Mouse (Mus musculus): Measurements from ENCODE around the gene Tfb1m. TPM values are rescaled to one million over a fixed set of nuclear protein-coding genes. Genes with fewer than 3 reads are reported as not detected.

The Tfb1m gene
- total RNA-seq, 2 experiments from 2014 or later, result 8.0 to 11.6 TPM

DNA sequence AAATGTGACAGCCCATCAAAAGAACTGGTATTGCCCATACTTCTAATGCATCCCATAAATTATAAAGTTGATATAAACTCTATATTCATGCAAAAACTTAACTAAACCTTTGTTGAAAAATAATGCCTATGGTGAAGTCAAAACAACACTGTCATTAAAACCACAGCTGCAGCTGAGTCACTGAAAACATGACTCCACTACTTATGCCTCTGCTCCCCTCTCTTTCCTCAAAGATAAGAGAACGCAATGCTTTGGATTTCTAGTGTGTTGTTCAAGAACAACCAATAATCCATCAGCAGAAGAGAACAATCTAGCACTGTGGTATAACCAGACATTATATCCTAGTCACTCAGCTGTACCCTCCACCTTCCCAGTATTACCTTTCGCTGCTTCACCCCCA lies 17.3 kb downstream of the Tfb1m start:
- no peak for TF ChIP-seq CTCF (IDR thresholded peaks at IDR 0.05)
- Histone ChIP-seq H3K4me3 (no peak overlapping the region), H3K27ac (no peak overlapping the region)
- DNase-seq, result no peak
- intact Hi-C loops (cut with DNase I), result no loop called here

DNA sequence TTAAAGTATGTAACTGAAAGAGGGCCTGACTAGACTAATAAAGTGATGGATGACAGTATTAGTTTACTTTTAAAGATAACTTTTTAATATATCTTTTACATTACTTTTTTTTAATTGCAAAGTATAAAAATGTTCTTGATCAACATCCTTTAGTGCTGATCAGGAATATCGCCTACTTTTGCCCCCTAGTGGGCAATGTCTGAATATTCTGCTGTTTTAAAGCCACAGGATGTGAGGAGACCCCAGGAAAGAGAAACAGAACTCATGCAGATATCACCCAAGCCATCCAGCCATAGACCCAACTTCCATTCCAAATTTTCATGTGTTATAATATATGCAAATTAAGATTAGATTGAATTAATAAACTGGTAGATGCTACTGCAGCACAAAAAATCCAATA lies 24.2 kb downstream of the Tfb1m start:
- Histone ChIP-seq H3K27ac (no peak overlapping the region), H3K4me3 (no peak overlapping the region)
- intact Hi-C loops (cut with DNase I), result no loop called here
- peak; percentile 57 for TF ChIP-seq CTCF (IDR thresholded peaks at IDR 0.05)
- DNase-seq, result no peak

DNA sequence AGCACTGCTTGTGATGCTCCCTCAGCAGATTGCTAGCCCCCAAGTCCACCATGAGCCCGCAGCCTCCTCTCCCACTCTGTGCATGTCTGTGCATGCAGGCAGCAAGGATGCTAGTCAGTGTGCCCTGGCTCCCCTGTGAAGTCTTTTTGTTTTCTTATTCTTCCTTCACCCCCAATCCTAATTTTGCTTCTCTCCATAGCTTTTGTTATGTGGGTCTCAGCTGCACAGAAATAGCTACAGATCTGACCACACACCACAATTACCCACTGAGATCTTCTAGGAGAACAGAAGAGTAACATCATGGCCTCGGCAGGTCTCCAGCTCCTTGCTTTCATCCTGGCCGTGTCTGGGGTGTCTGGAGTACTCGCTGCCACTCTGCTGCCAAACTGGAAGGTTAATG lies 25.3 kb downstream of the Tfb1m start, which contains the start of gene Cldn20:
Gene Cldn20 (plus strand): TSS at position 301 of the 400 bp plus-strand sequence.
- no peak within 1 kb of the TSS for H3K27ac ChIP-seq
- intact Hi-C loops (cut with DNase I), result no loop called here
- TF ChIP-seq CTCF (IDR thresholded peaks at IDR 0.05), result no peak
- no peak within 1 kb of the TSS for H3K4me3 ChIP-seq
- DNase-seq, result no peak

DNA sequence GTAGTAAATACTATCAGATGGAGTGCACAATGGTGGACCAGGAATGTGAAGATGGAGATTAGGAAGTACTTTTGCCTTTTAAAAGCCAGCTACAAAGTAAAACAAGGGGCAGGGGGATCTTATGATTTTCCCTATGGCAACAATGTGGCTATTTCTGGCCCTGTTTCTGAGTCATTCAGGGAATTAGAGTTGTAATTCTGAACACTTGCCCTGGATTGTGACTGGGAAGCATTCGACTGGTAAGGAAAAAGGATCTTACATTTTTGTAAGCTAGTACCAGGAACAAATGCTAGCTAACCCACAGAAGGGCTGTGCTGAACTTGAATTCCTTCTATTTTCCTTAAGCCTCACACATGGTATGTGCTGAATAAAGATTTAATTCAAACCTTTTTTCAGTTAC lies 25.9 kb downstream of the Tfb1m start:
- no peak for TF ChIP-seq CTCF (IDR thresholded peaks at IDR 0.05)
- H3K27ac ChIP-seq, result no peak overlapping the region
- no peak overlapping the region for H3K4me3 ChIP-seq
- intact Hi-C loops (cut with DNase I), result no loop called here
- no peak for DNase-seq

DNA sequence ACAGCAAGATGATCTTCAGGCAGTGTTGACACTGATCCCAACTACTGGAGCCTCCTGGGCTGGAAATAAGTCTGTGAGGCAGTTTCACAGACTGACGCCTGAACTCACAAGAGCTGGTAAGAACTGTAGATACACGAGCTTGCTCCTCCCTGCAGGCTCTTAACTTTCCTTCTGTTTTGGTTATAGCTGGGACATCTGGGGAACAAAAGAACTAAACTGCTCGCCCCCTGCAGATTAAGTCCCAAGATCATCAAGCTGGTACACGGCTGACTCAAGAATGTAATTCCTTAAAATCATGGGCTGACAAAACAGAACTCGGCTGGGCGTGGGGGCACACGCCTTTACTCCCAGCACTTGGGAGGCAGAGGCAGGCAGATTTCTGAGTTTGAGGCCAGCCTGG lies 27.0 kb downstream of the Tfb1m start:
- Histone ChIP-seq H3K27ac (no peak overlapping the region), H3K4me3 (no peak overlapping the region)
- no peak for DNase-seq
- TF ChIP-seq CTCF (IDR thresholded peaks at IDR 0.05), result no peak
- intact Hi-C loops (cut with DNase I), result no loop called here

DNA sequence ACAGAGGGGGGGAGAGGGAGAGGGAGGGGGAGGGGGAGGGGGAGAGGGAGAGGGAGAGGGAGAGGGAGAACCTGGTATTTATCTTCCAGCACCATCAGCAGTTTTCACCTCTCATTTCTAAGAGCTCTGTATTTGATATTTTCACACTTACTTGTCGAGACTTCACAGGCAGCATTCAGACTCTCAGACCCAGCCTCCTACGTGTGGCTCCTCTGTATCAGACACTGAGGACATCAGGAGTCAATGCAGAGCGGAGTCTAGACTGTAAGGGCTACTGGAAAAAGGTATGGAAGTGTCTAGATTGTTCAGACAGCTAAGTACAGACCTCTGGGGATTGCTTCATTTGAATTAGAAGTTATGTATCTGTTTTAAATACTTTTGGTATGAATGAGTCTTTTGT lies 28.1 kb downstream of the Tfb1m start:
- Histone ChIP-seq H3K4me3 (no peak overlapping the region), H3K27ac (no peak overlapping the region)
- no peak for DNase-seq
- TF ChIP-seq CTCF (IDR thresholded peaks at IDR 0.05), result no peak
- intact Hi-C loops (cut with DNase I), result no loop called here

DNA sequence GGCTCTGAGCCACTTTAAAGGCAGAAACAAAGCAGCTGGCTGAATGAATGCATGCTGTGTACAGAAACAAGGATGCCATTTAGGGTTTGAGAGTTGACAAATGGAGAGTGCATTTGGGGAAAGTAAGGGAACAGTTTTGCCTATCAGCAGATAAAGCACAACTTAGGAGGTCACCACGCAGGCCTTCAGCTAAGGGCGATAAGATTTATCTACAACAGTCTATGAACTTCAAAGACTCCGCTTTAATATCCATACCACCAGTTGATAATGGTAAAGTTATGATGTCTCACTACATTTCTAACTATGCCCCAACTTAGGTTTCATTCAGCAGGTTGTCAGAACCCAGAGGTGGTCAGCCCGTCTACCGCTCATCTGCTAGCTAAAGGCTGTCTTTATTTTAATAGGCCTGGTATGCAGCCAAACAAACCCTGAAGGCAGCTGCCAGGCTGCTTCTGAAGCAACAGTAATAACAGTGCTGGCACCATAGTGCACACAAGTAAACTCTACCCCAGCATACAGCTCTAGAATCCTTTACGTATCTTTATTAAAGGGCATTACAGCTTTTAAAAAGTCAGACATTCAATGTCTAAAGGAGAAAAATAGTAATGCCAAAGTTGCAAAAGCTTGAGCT lies 29.6 kb downstream of the Tfb1m start:
- H3K4me3 ChIP-seq, result no peak overlapping the region
- intact Hi-C loops (cut with DNase I), result no loop called here
- DNase-seq, result no peak
- no peak for TF ChIP-seq CTCF (IDR thresholded peaks at IDR 0.05)
- no peak overlapping the region for H3K27ac ChIP-seq

DNA sequence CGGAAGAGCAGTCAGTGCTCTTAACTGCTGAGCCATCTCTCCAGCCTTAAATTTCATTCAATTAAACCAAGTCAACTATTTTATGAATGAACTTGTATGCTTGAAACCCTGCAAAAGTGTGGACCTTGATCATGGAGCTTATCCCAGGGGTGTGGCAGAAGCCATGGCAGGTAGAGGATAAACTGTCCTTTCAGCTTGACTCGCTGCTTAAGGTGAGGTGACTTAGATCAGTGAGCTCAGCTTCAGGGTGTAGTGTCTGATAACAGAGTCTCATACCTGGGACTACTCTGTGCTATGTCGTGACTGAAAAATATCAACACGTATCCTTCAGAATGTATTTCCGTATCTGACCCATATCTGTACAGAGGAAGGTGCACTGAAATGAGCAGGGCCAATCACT lies 37.2 kb downstream of the Tfb1m start:
- Histone ChIP-seq H3K27ac (no peak overlapping the region), H3K4me3 (no peak overlapping the region)
- TF ChIP-seq CTCF (IDR thresholded peaks at IDR 0.05), result no peak
- intact Hi-C loops (cut with DNase I), result no loop called here
- DNase-seq, result no peak

DNA sequence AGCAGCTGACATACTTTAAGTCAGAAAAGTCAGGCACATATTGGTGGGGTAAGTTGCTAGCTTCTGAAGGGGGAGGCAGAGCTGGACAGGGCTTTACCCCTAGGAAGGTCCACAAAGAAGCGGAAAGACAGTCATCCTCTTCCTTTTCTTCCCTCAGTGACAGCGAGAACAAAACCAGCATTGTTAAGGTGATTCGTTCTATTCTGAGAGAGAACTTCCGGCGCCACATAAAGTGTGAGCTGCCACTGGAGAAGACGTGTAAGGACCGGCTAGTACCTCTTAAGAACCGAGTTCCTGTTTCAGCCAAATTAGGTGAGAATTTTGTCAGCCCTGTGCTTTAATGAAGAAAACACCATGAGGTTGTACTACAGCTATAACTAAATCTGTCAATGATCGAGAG lies 41.2 kb downstream of the Tfb1m start:
- DNase-seq, result no peak
- Histone ChIP-seq H3K4me3 (no peak overlapping the region), H3K27ac (no peak overlapping the region)
- TF ChIP-seq CTCF (IDR thresholded peaks at IDR 0.05), result no peak
- intact Hi-C loops (cut with DNase I), result no loop called here

DNA sequence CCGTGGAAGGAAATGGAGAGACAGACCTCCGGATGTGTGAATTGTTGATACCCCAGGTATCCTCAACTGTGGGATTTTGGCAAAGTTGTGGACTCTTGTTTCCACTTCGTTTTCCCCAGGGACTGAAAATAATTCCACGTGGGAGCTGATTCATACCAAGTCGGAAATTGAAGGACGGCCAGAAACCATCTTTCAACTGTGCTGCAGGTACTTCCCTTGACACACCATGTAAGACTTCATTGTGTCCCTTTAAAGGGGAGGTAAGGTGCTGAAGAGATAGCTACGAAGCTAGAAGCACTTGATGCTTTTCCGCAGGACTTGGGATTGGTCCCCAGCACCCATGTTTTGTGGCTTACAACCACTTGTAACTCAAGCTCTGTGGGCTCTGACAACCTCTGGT lies 41.7 kb downstream of the Tfb1m start:
- H3K27ac ChIP-seq, result no peak overlapping the region
- DNase-seq, result no peak
- no peak overlapping the region for H3K4me3 ChIP-seq
- intact Hi-C loops (cut with DNase I), result no loop called here
- TF ChIP-seq CTCF (IDR thresholded peaks at IDR 0.05), result no peak

DNA sequence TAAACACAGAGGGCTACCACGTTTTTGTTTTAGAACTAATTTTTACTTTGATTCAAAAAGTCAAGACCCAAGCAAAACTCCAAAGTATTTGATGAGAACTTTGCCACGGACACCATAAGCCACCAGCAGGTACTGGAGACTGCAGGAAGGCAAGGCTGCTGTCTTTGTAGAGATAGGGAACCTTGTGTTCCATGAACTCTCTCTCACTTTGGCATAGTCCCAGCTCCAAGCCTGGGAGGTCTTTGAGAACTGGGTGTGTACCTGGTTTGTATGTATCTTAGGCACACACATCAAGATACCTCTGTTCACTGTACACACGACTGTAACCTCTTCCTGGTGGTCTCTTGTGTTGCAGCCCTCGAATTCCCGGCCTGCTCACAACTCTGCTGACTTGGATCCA lies 43.3 kb downstream of the Tfb1m start:
- H3K27ac ChIP-seq, result no peak overlapping the region
- intact Hi-C loops (cut with DNase I), result no loop called here
- no peak overlapping the region for H3K4me3 ChIP-seq
- no peak for DNase-seq
- TF ChIP-seq CTCF (IDR thresholded peaks at IDR 0.05), result no peak

DNA sequence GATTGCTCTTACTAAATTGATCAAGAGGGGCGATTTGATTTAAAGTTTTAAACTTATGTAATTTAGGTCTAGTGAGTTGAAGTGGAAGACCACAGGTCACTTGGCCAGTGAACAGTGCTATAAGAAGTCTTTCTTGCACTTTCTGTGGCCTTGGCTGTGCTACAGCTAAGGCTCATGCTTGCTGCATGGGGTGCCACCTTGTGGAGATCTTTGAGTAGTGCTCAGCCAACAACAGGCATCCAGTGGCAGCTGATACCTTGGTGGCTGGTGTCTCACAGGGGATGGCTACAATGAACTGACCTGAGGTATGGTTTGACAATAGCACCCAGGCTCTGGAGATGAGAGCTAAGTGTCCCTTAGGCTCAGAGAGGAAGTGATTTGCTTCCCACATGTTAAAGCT lies 47.7 kb downstream of the Tfb1m start:
- H3K27ac ChIP-seq, result no peak overlapping the region
- peak; percentile 70 for DNase-seq
- peak; percentile 93 for TF ChIP-seq CTCF (IDR thresholded peaks at IDR 0.05)
- no peak overlapping the region for H3K4me3 ChIP-seq
- intact Hi-C loops (cut with DNase I), result loop anchor here (2.0 to 5.0 kb wide), 2 partner anchors 61 to 238 kb away; no protein-coding TSS in a partner anchor

DNA sequence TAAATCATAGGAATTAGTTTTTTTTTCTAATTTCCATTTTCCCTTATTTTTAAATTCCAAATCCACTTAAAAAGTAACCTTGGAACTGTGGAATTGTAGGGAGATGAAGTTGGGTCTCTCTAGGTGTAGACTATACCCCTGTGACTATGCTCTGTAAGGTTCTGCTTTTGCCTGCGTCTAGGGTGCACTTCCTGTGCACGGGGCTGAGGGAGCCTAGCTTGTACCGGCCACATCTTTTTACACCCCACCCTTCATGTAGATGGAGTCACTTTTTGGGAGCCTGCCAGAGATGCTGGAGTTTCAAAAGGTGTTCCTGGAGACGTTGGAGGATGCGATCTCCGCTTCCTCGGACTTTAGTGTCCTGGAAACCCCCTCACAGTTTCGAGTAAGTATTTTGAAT lies 51.1 kb downstream of the Tfb1m start:
- Histone ChIP-seq H3K4me3 (no peak overlapping the region), H3K27ac (no peak overlapping the region)
- TF ChIP-seq CTCF (IDR thresholded peaks at IDR 0.05), result no peak
- intact Hi-C loops (cut with DNase I), result loop anchor here (5.0 kb wide), 1 partner anchor 234 kb away; no protein-coding TSS in a partner anchor
- DNase-seq, result no peak

DNA sequence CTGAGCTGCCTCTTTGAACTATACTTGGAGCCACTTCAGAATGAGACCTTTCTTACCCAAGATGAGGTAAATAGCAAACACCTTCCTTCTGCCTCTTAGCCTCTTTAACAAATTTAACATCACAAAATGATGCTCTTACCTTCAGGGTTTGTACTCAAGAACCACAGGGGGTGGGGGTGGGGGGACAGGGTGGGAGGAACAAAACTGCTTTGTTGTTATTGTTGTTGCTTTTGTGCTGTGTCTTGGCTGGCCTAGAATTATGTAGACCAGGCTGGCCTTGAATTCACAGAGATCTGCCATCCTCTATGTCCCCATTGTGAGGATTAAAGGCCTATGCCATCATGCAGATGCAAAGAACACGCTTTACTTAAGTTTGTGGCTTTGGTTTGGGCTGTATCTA lies 51.9 kb downstream of the Tfb1m start:
- no peak overlapping the region for H3K27ac ChIP-seq
- no peak overlapping the region for H3K4me3 ChIP-seq
- TF ChIP-seq CTCF (IDR thresholded peaks at IDR 0.05), result no peak
- no peak for DNase-seq
- intact Hi-C loops (cut with DNase I), result loop anchor here (5.0 kb wide), 1 partner anchor 233 kb away; no protein-coding TSS in a partner anchor
